Mouse (Mus musculus): ENCODE measurements around the gene Grm1.

Grm1 gene

GRCm38 (mm10) chr10:10710359-10710758, 371.8 kb downstream of the Grm1 start:
- DNase-seq, result no peak

DNA sequence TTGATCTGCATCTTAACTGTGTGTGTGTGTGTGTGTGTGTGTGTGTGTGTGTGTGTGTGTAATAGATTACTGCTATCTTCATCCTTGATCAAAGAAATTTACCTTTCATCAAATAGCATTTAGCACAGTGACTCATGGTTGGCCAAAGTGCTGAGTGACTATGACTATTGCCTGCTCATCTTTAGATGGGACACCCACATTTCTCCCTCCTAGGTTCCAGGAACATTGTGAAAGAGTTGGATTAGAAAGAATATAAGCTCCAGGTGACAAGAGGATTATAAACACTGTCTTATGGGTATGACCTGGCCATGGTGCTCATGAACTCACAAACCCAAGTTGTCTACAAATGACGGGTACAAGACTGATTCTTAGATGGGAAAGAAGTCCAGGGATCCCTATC, 374.1 kb downstream of the Grm1 start:
- no peak for DNase-seq

DNA sequence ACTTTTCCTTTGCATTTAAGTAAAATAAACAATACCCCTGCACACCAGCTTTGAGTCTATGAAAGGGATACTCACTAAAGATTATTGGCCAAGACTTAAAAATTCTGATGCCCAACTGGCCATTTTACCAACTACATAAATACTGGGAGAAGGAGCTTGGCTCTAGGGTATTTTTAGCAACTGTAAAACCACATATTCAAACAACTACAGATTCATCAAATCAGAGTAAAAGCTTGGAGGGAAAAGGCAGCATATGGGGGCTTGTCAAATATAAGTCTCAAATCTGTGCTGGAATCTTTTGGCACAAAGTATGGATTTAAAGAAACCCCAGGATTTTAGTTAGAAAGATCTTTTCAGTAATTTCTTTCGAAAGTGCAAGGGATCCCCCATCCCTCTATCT, 380.8 kb downstream of the Grm1 start:
- DNase-seq, result no peak

GRCm38 (mm10) chr10:10700903-10701302, 381.3 kb downstream of the Grm1 start:
- no peak for DNase-seq

GRCm38 (mm10) chr10:10697497-10697896, 384.7 kb downstream of the Grm1 start:
- DNase-seq, result no peak

DNA sequence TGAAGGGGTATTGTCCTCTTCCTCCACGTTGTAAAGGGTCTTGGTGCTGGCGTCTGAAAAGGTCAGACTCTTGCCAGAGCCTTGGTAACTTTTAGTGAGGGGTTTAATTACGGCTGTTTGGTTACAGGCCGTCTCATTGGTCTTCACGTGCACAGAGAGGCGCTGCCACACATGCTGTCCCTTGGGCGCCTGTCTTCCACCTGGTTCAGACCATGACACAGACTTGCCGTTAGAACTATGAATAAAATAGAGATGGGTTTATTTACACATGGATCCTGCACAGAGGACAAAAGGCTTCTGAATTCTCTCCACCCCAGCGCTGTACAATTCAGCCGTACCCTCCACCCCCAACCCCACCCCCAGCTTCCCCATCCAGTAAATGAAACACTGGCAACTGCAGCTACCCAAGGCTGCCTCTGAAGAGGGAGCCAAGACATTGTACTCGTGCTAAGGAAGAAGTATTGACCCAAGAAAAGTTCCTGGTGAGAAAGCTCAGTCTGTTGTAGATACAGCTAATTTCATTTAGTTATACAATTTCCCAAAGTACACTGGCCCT, 392.4 kb downstream of the Grm1 start:
- no peak for DNase-seq

DNA sequence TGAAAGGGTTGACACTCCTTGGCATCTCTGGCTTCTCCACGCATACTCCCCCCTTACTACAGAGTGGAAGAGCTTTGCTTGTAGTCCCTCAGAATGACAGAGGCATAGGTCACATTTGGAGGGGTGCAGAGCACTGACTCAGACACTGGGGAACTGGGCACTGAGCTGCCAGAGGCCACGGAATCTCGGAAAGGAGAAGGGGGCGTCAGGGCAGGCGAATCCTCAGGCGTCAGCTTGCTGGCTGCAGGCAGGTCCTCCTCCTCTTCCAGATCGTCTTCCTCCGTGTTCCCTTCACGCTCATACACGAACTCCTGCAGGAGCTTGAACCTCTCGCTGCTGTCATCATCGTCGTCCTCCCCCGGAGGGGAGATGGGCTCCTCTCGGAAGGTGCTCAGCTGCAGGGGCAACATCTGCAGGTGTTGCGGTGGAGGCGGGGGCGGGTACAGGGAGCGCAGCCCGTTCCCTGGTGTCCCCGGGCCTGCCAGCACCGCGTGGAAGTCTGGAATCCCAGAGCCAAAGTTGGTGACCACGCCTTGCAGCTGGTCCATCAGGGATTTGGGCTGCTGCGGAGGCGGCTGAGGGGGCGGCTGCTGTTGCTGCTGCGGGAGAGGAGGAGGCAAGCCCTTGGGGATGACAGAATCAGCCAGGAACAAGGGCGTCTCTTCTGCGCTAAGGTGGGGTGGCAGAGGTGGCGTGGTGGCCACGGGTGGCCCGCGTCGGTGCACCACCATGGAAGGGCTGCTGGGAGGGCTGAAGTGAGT, 393.1 kb downstream of the Grm1 start:
- DNase-seq, result peak in 1 of 2 experiments; percentile 3

DNA sequence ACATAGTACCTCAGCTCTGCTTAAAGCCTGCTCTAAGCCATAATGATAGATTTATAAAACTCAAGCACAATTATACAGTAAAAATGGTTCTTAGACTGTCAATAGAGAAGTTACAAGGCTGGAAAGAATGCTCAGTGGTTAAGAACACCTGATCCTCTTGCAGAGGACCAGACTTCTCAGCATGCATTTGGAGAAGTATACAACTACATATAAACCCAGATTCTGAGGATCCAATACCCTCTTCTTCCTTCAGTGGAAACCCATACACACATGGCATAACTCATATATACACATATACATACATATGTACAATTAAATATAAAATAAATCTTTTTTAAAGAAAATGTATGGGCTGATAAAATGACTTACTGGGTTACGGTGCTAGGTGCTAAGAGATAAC, 401.1 kb downstream of the Grm1 start, which contains the start of gene Gm10944:
Gm10944 (plus strand) TSS at position 301 of the 400 bp plus-strand sequence.
- DNase-seq, result no peak

DNA sequence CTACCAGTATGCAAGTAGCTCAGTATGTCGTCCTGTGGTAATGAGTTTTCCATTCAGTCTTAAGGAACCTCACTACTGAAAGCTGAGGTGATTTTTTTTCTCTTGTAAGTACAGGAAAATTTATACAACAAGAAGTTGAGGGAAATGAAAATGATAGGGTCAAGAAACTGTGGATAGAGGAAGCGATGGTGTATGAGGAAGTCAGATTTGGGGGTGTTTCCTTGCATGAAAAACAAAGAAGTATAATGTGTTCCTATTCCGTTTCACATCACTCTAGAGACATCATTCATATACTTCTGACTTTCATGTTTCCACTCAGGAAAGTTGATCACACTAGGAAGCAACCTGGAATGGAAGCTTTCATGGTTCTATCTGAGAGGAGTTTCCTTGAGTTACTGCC, 422.2 kb downstream of the Grm1 start:
- DNase-seq, result no peak

GRCm38 (mm10) chr10:10659161-10659560, 423.0 kb downstream of the Grm1 start:
- no peak for DNase-seq

DNA sequence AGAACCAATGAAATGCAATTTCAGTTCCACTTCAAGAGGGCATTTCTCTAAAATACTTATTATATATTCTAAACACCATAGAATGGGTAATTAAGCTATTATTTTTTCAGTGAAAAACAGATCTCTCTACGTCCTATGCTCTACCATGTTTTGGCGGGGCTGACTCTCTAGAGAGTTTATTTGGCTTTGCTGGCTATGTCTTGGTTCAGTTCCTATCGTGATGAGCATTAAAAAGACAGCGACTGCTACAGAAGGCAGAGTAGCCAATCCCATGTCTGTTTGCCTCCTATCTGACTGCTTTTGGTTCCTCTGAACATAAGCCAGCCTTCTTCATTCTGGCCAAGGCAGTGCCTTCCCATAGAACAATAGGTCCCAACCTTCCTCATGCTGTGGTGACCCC, 425.5 kb downstream of the Grm1 start:
- DNase-seq, result no peak

GRCm38 (mm10) chr10:10655991-10656390, 426.2 kb downstream of the Grm1 start:
- DNase-seq, result no peak
